In the genomic region with DNA sequence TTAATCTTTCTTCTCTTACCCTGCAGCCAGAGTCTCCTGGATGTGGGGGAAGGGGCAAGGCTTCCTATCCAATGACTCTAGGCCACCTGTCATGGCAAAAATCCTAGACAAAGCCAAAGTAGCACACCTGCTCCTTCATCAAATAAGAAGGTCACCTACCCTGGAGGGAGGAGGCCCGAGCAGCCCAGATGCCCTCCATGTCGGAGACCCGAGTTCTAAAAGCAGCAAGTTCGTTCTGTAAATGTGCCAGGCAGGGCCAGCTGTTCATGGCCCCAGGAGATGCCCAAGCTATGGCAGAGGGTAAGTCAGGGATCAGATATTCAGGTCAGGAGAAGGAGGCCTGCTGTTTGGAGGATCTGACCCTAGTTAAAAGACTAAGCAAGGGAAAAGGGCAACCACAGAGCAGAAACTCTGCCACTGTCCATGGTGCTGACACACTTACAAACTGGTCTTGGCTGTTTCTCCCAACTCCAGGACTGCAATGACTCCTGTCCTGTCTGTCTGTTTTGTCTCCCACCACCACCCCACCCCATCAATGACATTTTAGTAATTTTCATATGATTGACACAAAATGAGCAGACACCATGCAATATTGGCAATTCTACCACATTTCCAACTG, we compare ENCODE assay signal across 12 mouse cellular contexts.
A peak's percentile ranks its signal among the peaks of the same experiment; 100 is the strongest.
DNase-seq lines count a peak whose midpoint lies in the region; ATAC-seq lines count a peak whose summit lies in the region.
"Had no signal": no experiment of that assay in that cellular context is flagged by ENCODE, and none has a peak within 500 bp of the region (broad histone marks: within the 10 kb centered on the region; RNA-seq: fewer than 3 reads in every experiment).

No protein-coding gene starts in this region.

- no peaks in the 10 kb centered on the region; the same call in 1 of the 2 replicates for H3K4me1 ChIP-seq in hindbrain, embryonic 11.5 days (replicated peaks; ENCODE audit: control insufficient read depth, insufficient read depth, low read length)
- H3K4me1 ChIP-seq in hindbrain, embryonic 13.5 days (replicated peaks), result peaks cover 10% of the 10 kb centered on the region
- no peaks in the 10 kb centered on the region for H3K4me1 ChIP-seq in embryonic facial prominence, embryonic 11.5 days (ENCODE audit: control insufficient read depth, insufficient read depth, low read length)
- H3K4me1 ChIP-seq in hindbrain, embryonic 12.5 days, result peaks cover 9% of the 10 kb centered on the region
- H3K4me1 ChIP-seq: forebrain, embryonic 15.5 days; lung, embryonic 15.5 days had no signal

- ATAC-seq in hindbrain, embryonic 11.5 days (ENCODE audit: low FRiP score), result no peak
- ATAC-seq in hindbrain, embryonic 13.5 days (ENCODE audit: low FRiP score), result no peak
- ATAC-seq in embryonic facial prominence, embryonic 11.5 days (replicated peaks; ENCODE audit: insufficient number of reproducible peaks, low FRiP score, low TSS enrichment, low read depth), result no peak
- no peak for ATAC-seq in megakaryocyte-erythroid progenitor cell, adult 5-6 weeks (replicated peaks; ENCODE audit: low FRiP score, low TSS enrichment, poor library complexity, severe bottlenecking)
- ATAC-seq in hindbrain, embryonic 12.5 days (ENCODE audit: low FRiP score), result no peak
- ATAC-seq: activated CD4-positive, CD25-positive, alpha-beta regulatory T cell, adult 4 months; forebrain, embryonic 15.5 days; hindbrain, embryonic 16.5 days had no signal

- H3K9me3 ChIP-seq in hindbrain, embryonic 11.5 days (ENCODE audit: control insufficient read depth, low read length), result no peaks in the 10 kb centered on the region
- H3K9me3 ChIP-seq in hindbrain, embryonic 13.5 days, result no peaks in the 10 kb centered on the region
- no peaks in the 10 kb centered on the region for H3K9me3 ChIP-seq in embryonic facial prominence, embryonic 11.5 days (replicated peaks; ENCODE audit: control insufficient read depth, low read length)
- no peaks in the 10 kb centered on the region for H3K9me3 ChIP-seq in hindbrain, embryonic 12.5 days (replicated peaks)
- H3K9me3 ChIP-seq: forebrain, embryonic 15.5 days; lung, embryonic 15.5 days had no signal

- no peak overlapping the region for H3K4me2 ChIP-seq in hindbrain, embryonic 11.5 days (replicated peaks; ENCODE audit: low read depth, low read length)
- no peak overlapping the region for H3K4me2 ChIP-seq in hindbrain, embryonic 13.5 days
- H3K4me2 ChIP-seq in embryonic facial prominence, embryonic 11.5 days (ENCODE audit: low read depth, low read length), result no peak overlapping the region
- H3K4me2 ChIP-seq in hindbrain, embryonic 12.5 days (replicated peaks), result no peak overlapping the region
- H3K4me2 ChIP-seq: forebrain, embryonic 15.5 days; lung, embryonic 15.5 days had no signal

- H3K9ac ChIP-seq in hindbrain, embryonic 11.5 days (ENCODE audit: low read depth, low read length), result no peak overlapping the region
- H3K9ac ChIP-seq in hindbrain, embryonic 13.5 days, result no peak overlapping the region
- H3K9ac ChIP-seq in embryonic facial prominence, embryonic 11.5 days (replicated peaks; ENCODE audit: low read length), result no peak overlapping the region
- H3K9ac ChIP-seq in hindbrain, embryonic 12.5 days, result no peak overlapping the region
- H3K9ac ChIP-seq: forebrain, embryonic 15.5 days; lung, embryonic 15.5 days had no signal

- H3K36me3 ChIP-seq in hindbrain, embryonic 11.5 days (ENCODE audit: control insufficient read depth, insufficient read depth, low read length), result no peaks in the 10 kb centered on the region
- H3K36me3 ChIP-seq in hindbrain, embryonic 13.5 days, result no peaks in the 10 kb centered on the region
- H3K36me3 ChIP-seq in embryonic facial prominence, embryonic 11.5 days (replicated peaks; ENCODE audit: control insufficient read depth, insufficient read depth, low read depth, low read length), result no peaks in the 10 kb centered on the region
- no peaks in the 10 kb centered on the region for H3K36me3 ChIP-seq in hindbrain, embryonic 12.5 days
- H3K36me3 ChIP-seq: forebrain, embryonic 15.5 days; lung, embryonic 15.5 days had no signal

- H3K27me3 ChIP-seq in hindbrain, embryonic 11.5 days (ENCODE audit: control insufficient read depth, insufficient read depth, low read length), result no peaks in the 10 kb centered on the region
- H3K27me3 ChIP-seq in hindbrain, embryonic 13.5 days, result 0 out of 2 replicates have a peak, but pooled peaks cover 3% of the 10 kb centered on the region
- no peaks in the 10 kb centered on the region for H3K27me3 ChIP-seq in embryonic facial prominence, embryonic 11.5 days (ENCODE audit: control insufficient read depth, insufficient read depth, low read length)
- H3K27me3 ChIP-seq in hindbrain, embryonic 12.5 days, result no peaks in the 10 kb centered on the region; the same call in 1 of the 2 replicates
- H3K27me3 ChIP-seq: forebrain, embryonic 15.5 days; lung, embryonic 15.5 days had no signal

- H3K27ac ChIP-seq in hindbrain, embryonic 11.5 days (ENCODE audit: low read depth, low read length), result no peak overlapping the region
- H3K27ac ChIP-seq in hindbrain, embryonic 13.5 days, result no peak overlapping the region
- H3K27ac ChIP-seq in embryonic facial prominence, embryonic 11.5 days (replicated peaks; ENCODE audit: low read depth, low read length), result no peak overlapping the region
- no peak overlapping the region for H3K27ac ChIP-seq in hindbrain, embryonic 12.5 days
- H3K27ac ChIP-seq: forebrain, embryonic 15.5 days; lung, embryonic 15.5 days had no signal

- WGBS in hindbrain, embryonic 11.5 days, result 90% methylated on average over 4 of the region's 4 CpGs
- 90% methylated on average over 4 of the region's 4 CpGs for WGBS in hindbrain, embryonic 13.5 days
- WGBS in embryonic facial prominence, embryonic 11.5 days, result 83% methylated on average over 4 of the region's 4 CpGs
- 88% methylated on average over 4 of the region's 4 CpGs for WGBS in hindbrain, embryonic 12.5 days

- no peak overlapping the region for H3K4me3 ChIP-seq in hindbrain, embryonic 11.5 days (ENCODE audit: low read depth, low read length)
- no peak overlapping the region for H3K4me3 ChIP-seq in hindbrain, embryonic 13.5 days
- no peak overlapping the region for H3K4me3 ChIP-seq in embryonic facial prominence, embryonic 11.5 days (ENCODE audit: low read depth, low read length)
- H3K4me3 ChIP-seq in hindbrain, embryonic 12.5 days, result no peak overlapping the region
- H3K4me3 ChIP-seq: forebrain, embryonic 15.5 days; lung, embryonic 15.5 days had no signal

- peak; percentile 56 for DNase-seq in hindbrain, embryonic 11.5 days (ENCODE audit: low spot score)
- peak; percentile 17 for DNase-seq in 416B (ENCODE audit: low read depth)
- peak; percentile 63 for DNase-seq in NIH3T3 (ENCODE audit: low read depth)
- DNase-seq in embryonic facial prominence, embryonic 11.5 days (ENCODE audit: low spot score), result peak; percentile 81
- no peak for DNase-seq in left cerebral cortex, adult 9 months (ENCODE audit: low spot score in 2 of 2)

Comparison
In these comparisons a context has a peak if more than half of its experiments do, and no peak if none do; other contexts are left out.
1. DNase-seq: peak in hindbrain, embryonic 11.5 days (single experiment), 416B (single experiment), NIH3T3 (single experiment) and embryonic facial prominence, embryonic 11.5 days (single experiment); none in left cerebral cortex, adult 9 months (0 of 2).